Comparison of ENCODE assay signal across 7 mouse cellular contexts in the genomic region with DNA sequence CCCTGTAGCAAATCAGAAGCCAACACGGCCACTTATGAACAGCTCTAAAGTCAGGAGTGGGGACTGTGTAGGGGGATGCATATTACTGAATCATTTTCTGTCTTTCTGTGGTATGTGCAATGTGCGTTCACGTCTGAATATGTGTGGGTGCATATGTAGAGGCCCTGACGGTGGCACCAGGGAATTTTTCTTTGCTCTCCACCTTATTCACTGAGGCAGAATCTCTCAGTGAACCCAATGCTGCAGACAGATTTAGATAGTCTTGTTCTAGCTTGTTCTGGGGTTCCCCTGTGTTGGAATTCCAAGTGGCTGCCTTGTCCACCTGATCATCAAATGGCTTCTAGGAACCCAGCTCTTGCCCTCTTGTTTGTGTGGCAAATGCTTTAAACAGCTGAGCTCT. TPM values are rescaled to one million over a fixed set of nuclear protein-coding genes. Genes with fewer than 3 reads are reported as not detected.
DNase-seq lines count a peak whose midpoint lies in the region; ATAC-seq and TF ChIP-seq lines count a peak whose summit lies in the region.

No protein-coding gene starts in this region.

- intact Hi-C loops in left cerebral cortex, postnatal 25 days (cut with DNase I) = loop anchor here (2.0 kb wide), 1 partner anchor 53 kb away; no protein-coding TSS in a partner anchor
- intact Hi-C loops in left cerebral cortex, postnatal 4 days (cut with DNase I) = loop anchor here (5.0 kb wide), 1 partner anchor 55 kb away; no protein-coding TSS in a partner anchor

- H3K27ac ChIP-seq in forebrain, embryonic 12.5 days = peak overlapping the region; percentile 65
- no peak overlapping the region for H3K27ac ChIP-seq in intestine, embryonic 15.5 days
- H3K27ac ChIP-seq in olfactory bulb, adult 2 months (ENCODE audit: insufficient read depth, low read depth, low read length) = peak overlapping the region; percentile 46; the same call in 1 of the 2 replicates

- no peaks in the 10 kb centered on the region for H3K36me3 ChIP-seq in forebrain, embryonic 12.5 days (replicated peaks)
- no peaks in the 10 kb centered on the region for H3K36me3 ChIP-seq in intestine, embryonic 15.5 days

- TF ChIP-seq CTCF in olfactory bulb, adult 2 months (IDR thresholded peaks at IDR 0.05; ENCODE audit: insufficient read depth, low read depth, low read length) = no peak

- H3K4me1 ChIP-seq in forebrain, embryonic 12.5 days = peaks cover 8% of the 10 kb centered on the region
- peaks cover 5% of the 10 kb centered on the region; the same call in 1 of the 2 replicates for H3K4me1 ChIP-seq in intestine, embryonic 15.5 days (replicated peaks)
- peaks cover 3% of the 10 kb centered on the region; the same call in 1 of the 2 replicates for H3K4me1 ChIP-seq in olfactory bulb, adult 2 months (ENCODE audit: control insufficient read depth, insufficient read depth, low read length)

- peak; percentile 4 to 31 for DNase-seq in left cerebral cortex, postnatal 25 days (ENCODE audit: low spot score in 2 of 2)
- DNase-seq in left cerebral cortex, postnatal 4 days = no peak
- no peak for DNase-seq in MN1 (ENCODE audit: low spot score)

- 61% methylated on average over 4 of the region's 4 CpGs for WGBS in forebrain, embryonic 12.5 days
- 73% methylated on average over 4 of the region's 4 CpGs for WGBS in intestine, embryonic 15.5 days
- WGBS in olfactory bulb, adult 2 months = 32% methylated on average over 4 of the region's 4 CpGs

- ATAC-seq in forebrain, embryonic 12.5 days (ENCODE audit: low FRiP score) = no peak
- ATAC-seq in intestine, embryonic 15.5 days = no peak
- ATAC-seq in inflammation-experienced regulatory T-cells, adult 6 months = no peak

- no peaks in the 10 kb centered on the region for H3K9me3 ChIP-seq in forebrain, embryonic 12.5 days
- no peaks in the 10 kb centered on the region for H3K9me3 ChIP-seq in intestine, embryonic 15.5 days

- peak overlapping the region; percentile 52 for H3K4me2 ChIP-seq in forebrain, embryonic 12.5 days
- peak overlapping the region; percentile 76 for H3K4me2 ChIP-seq in intestine, embryonic 15.5 days (replicated peaks)

- 0 out of 2 replicates have a peak, but pooled peaks cover 4% of the 10 kb centered on the region for H3K27me3 ChIP-seq in forebrain, embryonic 12.5 days
- no peaks in the 10 kb centered on the region for H3K27me3 ChIP-seq in intestine, embryonic 15.5 days (replicated peaks)

- peak overlapping the region; percentile 47; the same call in 1 of the 2 replicates for H3K4me3 ChIP-seq in forebrain, embryonic 12.5 days (replicated peaks)
- H3K4me3 ChIP-seq in intestine, embryonic 15.5 days (replicated peaks) = no peak overlapping the region
- no peak overlapping the region for H3K4me3 ChIP-seq in olfactory bulb, adult 2 months (ENCODE audit: insufficient read depth, low read depth, low read length)

- no peak for TF ChIP-seq POLR2A in olfactory bulb, adult 2 months (IDR thresholded peaks at IDR 0.05; ENCODE audit: insufficient read depth, low read depth, low read length)

- H3K9ac ChIP-seq in forebrain, embryonic 12.5 days = 0 out of 2 replicates have a peak overlapping the region, but pooled peaks have one; percentile 30
- H3K9ac ChIP-seq in intestine, embryonic 15.5 days = no peak overlapping the region

RNA-seq across cellular contexts. Expression of gene Slc4a5, which starts 48.0 kb away (rescaled TPM):
- 1 to 10 TPM; 2.3 to 2.5 TPM for total RNA-seq in left cerebral cortex, postnatal 25 days (2021)
- total RNA-seq in left cerebral cortex, postnatal 4 days (2021) = under 1 TPM; 0.46 to 0.52 TPM
- 0.12 and 0.24 TPM in 2 replicates for polyA plus RNA-seq in forebrain, embryonic 12.5 days (2016; fragmentation: Nextera tagmentation; extraction: Ambion mirVana)
- polyA plus RNA-seq in intestine, embryonic 15.5 days (2015; fragmentation: Nextera tagmentation; extraction: Ambion mirVana) = 0.39 and 0.41 TPM in 2 replicates
- not detected in 2 replicates for polyA plus RNA-seq in olfactory bulb, adult 2 months (2012; ENCODE audit: insufficient read depth, insufficient read length, low replicate concordance, missing spikeins)
- under 1 TPM in 2 of 3 experiments, not detected in 1; 0.49 to 0.59 TPM for polyA plus RNA-seq in inflammation-experienced regulatory T-cells, adult 6 months (2017; shearing (Covaris generic))

RNA-seq across cellular contexts. Expression of gene Mthfd2, which starts 58.1 kb away (rescaled TPM):
- 1 to 10 TPM; 5.0 to 6.3 TPM for total RNA-seq in left cerebral cortex, postnatal 25 days (2021)
- 10 to 100 TPM; 17.3 to 17.5 TPM for total RNA-seq in left cerebral cortex, postnatal 4 days (2021)
- 35.8 and 37.4 TPM in 2 replicates for polyA plus RNA-seq in forebrain, embryonic 12.5 days (2016; fragmentation: Nextera tagmentation; extraction: Ambion mirVana)
- 38.4 and 42.0 TPM in 2 replicates for polyA plus RNA-seq in intestine, embryonic 15.5 days (2015; fragmentation: Nextera tagmentation; extraction: Ambion mirVana)
- not detected in 2 replicates for polyA plus RNA-seq in olfactory bulb, adult 2 months (2012; ENCODE audit: insufficient read depth, insufficient read length, low replicate concordance, missing spikeins)
- polyA plus RNA-seq in inflammation-experienced regulatory T-cells, adult 6 months (2017; shearing (Covaris generic)) = 100 to 1,000 TPM; 129 to 140 (median 134) TPM

RNA-seq across cellular contexts. Expression of gene Mob1a, which starts 58.2 kb away (rescaled TPM):
- 10 to 100 TPM; 20.0 to 20.2 TPM for total RNA-seq in left cerebral cortex, postnatal 25 days (2021)
- total RNA-seq in left cerebral cortex, postnatal 4 days (2021) = 10 to 100 TPM; 20.4 to 21.9 TPM
- 56.3 and 57.3 TPM in 2 replicates for polyA plus RNA-seq in forebrain, embryonic 12.5 days (2016; fragmentation: Nextera tagmentation; extraction: Ambion mirVana)
- 56.7 and 63.9 TPM in 2 replicates for polyA plus RNA-seq in intestine, embryonic 15.5 days (2015; fragmentation: Nextera tagmentation; extraction: Ambion mirVana)
- polyA plus RNA-seq in olfactory bulb, adult 2 months (2012; ENCODE audit: insufficient read depth, insufficient read length, low replicate concordance, missing spikeins) = not detected in 2 replicates
- 10 to 100 TPM; 57.7 to 67.7 (median 63.5) TPM for polyA plus RNA-seq in inflammation-experienced regulatory T-cells, adult 6 months (2017; shearing (Covaris generic))

Comparison
In these comparisons a context has a peak if more than half of its experiments do, and no peak if none do; other contexts are left out.
1. DNase-seq: peak in left cerebral cortex, postnatal 25 days (2 of 2); none in left cerebral cortex, postnatal 4 days (single experiment) and MN1 (single experiment).